Mouse (Mus musculus) cerebellum, adult 9-10 months (tissue): Measurements from ENCODE around the gene Chic1.
A peak's percentile ranks its signal among the peaks of the same experiment; 100 is the strongest.

ENCODE experiments used
- DNase-seq: peaks from one replicate; pipeline ENCODE4 v3.0.0; 2022

Gene Chic1

DNA sequence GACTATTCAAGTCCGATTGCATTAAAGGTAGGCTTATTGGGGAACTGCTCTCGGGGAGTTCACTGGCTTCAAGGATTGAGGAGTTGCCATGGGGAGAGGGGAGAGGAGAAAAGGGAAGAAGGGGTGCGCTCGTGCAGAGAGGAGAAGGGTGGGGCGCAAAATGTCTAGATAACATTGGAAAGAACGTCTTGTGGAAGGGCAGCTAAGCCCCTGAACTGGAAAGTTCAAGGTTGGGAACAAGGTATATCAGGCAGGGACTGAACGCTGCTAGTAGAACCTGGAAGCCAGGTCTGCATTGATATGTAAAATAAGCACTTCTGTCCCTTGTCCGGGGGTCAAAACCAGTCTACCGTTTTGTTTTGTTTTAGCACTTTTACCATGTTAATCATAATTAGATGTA is 81.7 kb downstream of the Chic1 start:
- no peak for DNase-seq

DNA sequence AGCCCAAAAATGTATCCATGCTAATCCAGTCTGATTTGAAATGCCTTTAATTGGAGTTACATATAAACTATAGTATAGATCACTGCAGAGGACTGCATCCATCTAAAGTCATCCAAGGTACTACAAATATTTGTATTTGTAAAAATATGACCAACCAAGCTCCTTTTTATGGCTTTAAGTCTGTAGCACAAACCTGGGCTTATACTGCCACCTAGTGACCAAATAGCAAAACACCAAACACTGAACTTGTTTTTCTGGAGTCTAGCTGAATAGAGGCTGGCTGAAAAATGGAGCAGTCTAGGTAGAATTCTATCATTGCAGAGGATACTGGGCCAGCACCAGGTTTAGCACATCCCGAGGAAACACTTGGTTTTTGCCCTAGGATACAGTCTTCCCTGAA is 84.5 kb downstream of the Chic1 start:
- peak; percentile 77 for DNase-seq

DNA sequence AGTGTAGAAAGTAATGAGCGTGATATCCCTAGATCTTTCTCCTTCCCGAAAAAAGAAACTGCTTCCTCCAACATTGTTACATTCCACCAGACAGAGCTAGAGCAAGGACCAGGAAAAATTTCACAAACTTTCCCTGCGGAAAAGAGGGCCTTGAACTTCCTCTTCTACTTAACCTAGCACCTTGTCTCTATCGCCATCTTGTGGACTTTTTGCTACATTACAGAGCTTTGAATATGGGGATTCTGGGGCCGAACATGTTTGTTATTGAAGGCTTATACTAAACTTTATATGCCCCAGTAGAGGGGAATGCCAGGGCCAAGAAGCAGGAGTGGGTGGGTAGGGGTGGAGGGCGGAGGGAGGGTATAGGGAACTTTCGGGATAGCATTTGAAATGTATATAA is 87.5 kb downstream of the Chic1 start:
- peak; percentile 61 for DNase-seq
